Comparison of ENCODE assay signal across 18 mouse cellular contexts in genomic region chr6:143179181-143179580, GRCm38 (mm10). TPM values are rescaled to one million over a fixed set of nuclear protein-coding genes. Genes with fewer than 3 reads are reported as not detected.
DNase-seq lines count a peak whose midpoint lies in the region; ATAC-seq and TF ChIP-seq lines count a peak whose summit lies in the region.
"Had no signal": no experiment of that assay in that cellular context is flagged by ENCODE, and none has a peak within 500 bp of the region (broad histone marks: within the 10 kb centered on the region; RNA-seq: fewer than 3 reads in every experiment).

No protein-coding gene starts in this region.

- 0 out of 2 replicates have a peak, but pooled peaks have one; percentile 22 for ATAC-seq in lung, embryonic 14.5 days (ENCODE audit: insufficient read depth)
- 0 out of 2 replicates have a peak, but pooled peaks have one; percentile 26 for ATAC-seq in granulocyte monocyte progenitor cell, adult 5-6 weeks (replicated peaks; ENCODE audit: poor library complexity, severe bottlenecking)
- peak; percentile 91 for ATAC-seq in lung, postnatal 0 days
- ATAC-seq in forebrain, embryonic 12.5 days (ENCODE audit: low FRiP score), result no peak
- ATAC-seq: forebrain, embryonic 14.5 days; forebrain, embryonic 16.5 days had no signal

- H3K27me3 ChIP-seq in lung, embryonic 14.5 days (ENCODE audit: insufficient read depth, low read length), result no peaks in the 10 kb centered on the region
- H3K27me3 ChIP-seq in lung, postnatal 0 days (replicated peaks; ENCODE audit: insufficient read depth, low read length), result no peaks in the 10 kb centered on the region
- no peaks in the 10 kb centered on the region for H3K27me3 ChIP-seq in forebrain, embryonic 12.5 days
- H3K27me3 ChIP-seq: embryonic facial prominence, embryonic 12.5 days had no signal

- no peak overlapping the region for H3K4me2 ChIP-seq in lung, embryonic 14.5 days
- H3K4me2 ChIP-seq in lung, postnatal 0 days (replicated peaks; ENCODE audit: low read depth, low read length), result no peak overlapping the region
- no peak overlapping the region for H3K4me2 ChIP-seq in forebrain, embryonic 12.5 days
- H3K4me2 ChIP-seq: embryonic facial prominence, embryonic 12.5 days had no signal

- no peak overlapping the region for H3K4me3 ChIP-seq in lung, embryonic 14.5 days (ENCODE audit: low read depth, low read length)
- no peak overlapping the region for H3K4me3 ChIP-seq in lung, postnatal 0 days (ENCODE audit: low read depth, low read length)
- H3K4me3 ChIP-seq in forebrain, embryonic 12.5 days (replicated peaks), result no peak overlapping the region
- H3K4me3 ChIP-seq: embryonic facial prominence, embryonic 10.5 days; embryonic facial prominence, embryonic 12.5 days had no signal

- no peak overlapping the region for H3K27ac ChIP-seq in lung, embryonic 14.5 days (ENCODE audit: low read depth)
- peak overlapping the region; percentile 70; the same call in 1 of the 2 replicates for H3K27ac ChIP-seq in lung, postnatal 0 days (ENCODE audit: low read length)
- no peak overlapping the region for H3K27ac ChIP-seq in forebrain, embryonic 12.5 days
- H3K27ac ChIP-seq: embryonic facial prominence, embryonic 10.5 days; embryonic facial prominence, embryonic 12.5 days had no signal

- no peak for DNase-seq in lung, embryonic 14.5 days
- DNase-seq in lung, postnatal 14 days, result no peak
- DNase-seq in lung, postnatal 0 days (ENCODE audit: low spot score), result peak; percentile 88
- DNase-seq in lung, postnatal 25 days (ENCODE audit: low spot score), result peak; percentile 71
- DNase-seq in spleen, postnatal 14 days (ENCODE audit: low spot score in 2 of 2), result no peak
- no peak for DNase-seq in thymus, postnatal 10 days (ENCODE audit: low spot score in 2 of 2)
- DNase-seq: adrenal gland, postnatal 10 days; adrenal gland, postnatal 25 days; cerebellum, adult 11 months; cerebellum, adult 9-10 months; cerebellum, postnatal 10 days; cerebellum, postnatal 25 days had no signal

- peaks cover 25% of the 10 kb centered on the region for H3K36me3 ChIP-seq in lung, embryonic 14.5 days (ENCODE audit: insufficient read depth)
- H3K36me3 ChIP-seq in lung, postnatal 0 days (ENCODE audit: insufficient read depth, low read length), result peaks cover 5% of the 10 kb centered on the region; the same call in 1 of the 2 replicates
- H3K36me3 ChIP-seq in forebrain, embryonic 12.5 days (replicated peaks), result peaks cover 27% of the 10 kb centered on the region

- TF ChIP-seq EP300 in lung, postnatal 0 days (IDR thresholded peaks at IDR 0.05), result peak; percentile 73

- TF ChIP-seq CTCF in lung, embryonic 14.5 days (IDR thresholded peaks at IDR 0.05; ENCODE audit: low read depth), result no peak
- no peak for TF ChIP-seq CTCF in lung, postnatal 0 days (IDR thresholded peaks at IDR 0.05)

- no peaks in the 10 kb centered on the region for H3K9me3 ChIP-seq in lung, embryonic 14.5 days (ENCODE audit: low read depth, low read length)
- H3K9me3 ChIP-seq in lung, postnatal 0 days (ENCODE audit: low read length), result no peaks in the 10 kb centered on the region
- H3K9me3 ChIP-seq in forebrain, embryonic 12.5 days, result no peaks in the 10 kb centered on the region
- H3K9me3 ChIP-seq: embryonic facial prominence, embryonic 10.5 days; embryonic facial prominence, embryonic 12.5 days had no signal

- WGBS in lung, embryonic 14.5 days, result 41% methylated on average over 4 of the region's 4 CpGs
- WGBS in lung, postnatal 0 days, result 36% methylated on average over 4 of the region's 4 CpGs
- 83% methylated on average over 4 of the region's 4 CpGs for WGBS in forebrain, embryonic 12.5 days

- H3K9ac ChIP-seq in lung, embryonic 14.5 days, result no peak overlapping the region
- H3K9ac ChIP-seq in lung, postnatal 0 days (replicated peaks; ENCODE audit: low read depth), result no peak overlapping the region
- H3K9ac ChIP-seq in forebrain, embryonic 12.5 days, result no peak overlapping the region
- H3K9ac ChIP-seq: embryonic facial prominence, embryonic 12.5 days had no signal

- H3K4me1 ChIP-seq in lung, embryonic 14.5 days (ENCODE audit: insufficient read depth), result no peaks in the 10 kb centered on the region
- peaks cover 9% of the 10 kb centered on the region; the same call in 1 of the 2 replicates for H3K4me1 ChIP-seq in lung, postnatal 0 days (ENCODE audit: insufficient read depth, low read depth, low read length)
- peaks cover 5% of the 10 kb centered on the region; the same call in 1 of the 2 replicates for H3K4me1 ChIP-seq in forebrain, embryonic 12.5 days

RNA-seq across cellular contexts. Expression of gene Etnk1, which starts 12.2 kb away (rescaled TPM):
- polyA plus RNA-seq in lung, embryonic 14.5 days (2014; fragmentation: Nextera tagmentation; extraction: Ambion mirVana), result 22.6 and 23.3 TPM in 2 replicates
- total RNA-seq in granulocyte monocyte progenitor cell, adult 5-6 weeks (2014; fragmentation: Nextera tagmentation), result 38.0 and 47.4 TPM in 2 replicates
- total RNA-seq in granulocyte monocyte progenitor cell, adult 5-6 weeks (2017), result 54.0 and 54.3 TPM in 2 replicates
- polyA plus RNA-seq in lung, postnatal 0 days (2015; fragmentation: Nextera tagmentation; extraction: Ambion mirVana), result 11.1 and 12.6 TPM in 2 replicates
- polyA plus RNA-seq in forebrain, embryonic 12.5 days (2016; fragmentation: Nextera tagmentation; extraction: Ambion mirVana), result 33.9 and 39.5 TPM in 2 replicates

Comparison
In these comparisons a context has a peak if more than half of its experiments do, and no peak if none do; other contexts are left out.
1. DNase-seq: peak in lung, postnatal 0 days (single experiment) and lung, postnatal 25 days (single experiment); none in lung, embryonic 14.5 days (single experiment), lung, postnatal 14 days (single experiment), spleen, postnatal 14 days (0 of 2) and thymus, postnatal 10 days (0 of 2).